Mouse (Mus musculus) heart, embryonic 16.5 days (tissue): ENCODE results near the gene Nxnl2. TPM values are rescaled to one million over a fixed set of nuclear protein-coding genes. Genes with fewer than 3 reads are reported as not detected.
"Not testable (repeated sequence)": the region's sequence is repeated elsewhere in the genome, so short reads cannot be mapped to it uniquely, and the experiment has no call there.

Experiments used
- ATAC-seq: fragments of 200-750 bp; cut with Nextera tagmentation; replicated peaks from 2 replicates; pipeline ENCODE4 v1.8.0; 2017; ENCODE audit warnings: moderate number of reproducible peaks; ENCODE audit not compliant: insufficient read depth, low FRiP score; ENCODE audit errors: extremely low read depth
- H3K27ac ChIP-seq: fragments of 300-500 bp; sonication (generic); 2 replicates; pipeline ENCODE4 v1.5.1; 2014; ENCODE audit warnings: mild to moderate bottlenecking, low read length, control low read depth, moderate library complexity
- H3K27me3 ChIP-seq: fragments of 300-500 bp; sonication (generic); 2 replicates; pipeline ENCODE4 v1.6.1; 2014; ENCODE audit warnings: low read length, mixed read lengths; ENCODE audit not compliant: control insufficient read depth, insufficient read depth
- H3K36me3 ChIP-seq: fragments of 300-500 bp; sonication (generic); 2 replicates; pipeline ENCODE4 v1.6.1; 2014; ENCODE audit not compliant: control insufficient read depth, insufficient read depth
- H3K4me1 ChIP-seq: fragments of 300-500 bp; sonication (generic); 2 replicates; pipeline ENCODE4 v1.6.1; 2014; ENCODE audit warnings: low read length, mixed read lengths; ENCODE audit not compliant: control insufficient read depth, insufficient read depth
- H3K4me2 ChIP-seq: fragments of 300-500 bp; sonication (generic); 2 replicates; pipeline ENCODE4 v1.6.1; 2014; ENCODE audit warnings: low read depth, mild to moderate bottlenecking, control low read depth, low read length
- H3K4me3 ChIP-seq: fragments of 300-500 bp; sonication (generic); 2 replicates; pipeline ENCODE4 v1.5.1; 2014; ENCODE audit warnings: mild to moderate bottlenecking, control low read depth, low read length
- H3K9ac ChIP-seq: fragments of 300-500 bp; sonication (generic); 2 replicates; pipeline ENCODE4 v1.6.1; 2014; ENCODE audit warnings: low read length, control low read depth
- H3K9me3 ChIP-seq: fragments of 300-500 bp; sonication (generic); replicated peaks from 2 replicates; pipeline ENCODE4 v1.6.1; 2016; ENCODE audit warnings: low read length; ENCODE audit not compliant: control insufficient read depth
- WGBS: fragments of 180-500 bp; shearing (Covaris S2); extraction: QIAGEN DNeasy Blood & Tissue Kit; methylation state at CpG from one replicate; pipeline ENCODE4 v1.1.7; 2014; 5-methylcytosine and 5-hydroxymethylcytosine counted together
- polyA plus RNA-seq: library from polyadenylated mRNA; unstranded; fragments of >200 nt; fragmentation: Nextera tagmentation; extraction: Ambion mirVana; gene quantifications from 2 replicates; pipeline ENCODE4 v1.2.1, GENCODE M21; 2015

Gene Nxnl2
- polyA plus RNA-seq, 1 experiment from 2014 or later: 1.2 TPM

DNA sequence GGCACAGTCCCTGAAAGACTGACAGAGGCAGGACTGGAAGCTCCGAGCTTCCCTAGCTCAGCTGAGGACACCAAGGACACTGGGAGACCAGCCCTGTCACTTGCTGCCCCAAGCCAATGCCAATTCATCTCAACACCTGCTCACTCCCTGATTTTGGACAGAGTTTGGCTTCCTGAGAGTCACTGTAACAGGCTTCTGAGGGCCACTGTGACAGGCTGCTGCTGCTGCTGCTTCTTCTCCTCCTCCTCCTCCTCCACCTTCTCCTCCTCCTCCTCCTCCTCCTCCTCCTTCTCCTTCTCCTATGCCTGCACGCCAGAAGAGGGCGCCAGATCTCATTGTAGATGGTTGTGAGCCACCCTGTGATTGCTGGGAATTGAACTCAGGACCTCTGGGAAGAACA, 19.5 kb downstream of the Nxnl2 start:
- no peak overlapping the region for H3K4me2 ChIP-seq
- no peaks in the 10 kb centered on the region for H3K36me3 ChIP-seq
- H3K9ac ChIP-seq: no peak overlapping the region
- 47% methylated on average over 3 of the region's 3 CpGs for WGBS
- H3K4me3 ChIP-seq: no peak overlapping the region
- no peak overlapping the region for H3K27ac ChIP-seq
- peaks cover 6% of the 10 kb centered on the region; the same call in 1 of the 2 replicates for H3K9me3 ChIP-seq
- H3K27me3 ChIP-seq: no peaks in the 10 kb centered on the region
- no peaks in the 10 kb centered on the region for H3K4me1 ChIP-seq
- ATAC-seq: no peak

DNA sequence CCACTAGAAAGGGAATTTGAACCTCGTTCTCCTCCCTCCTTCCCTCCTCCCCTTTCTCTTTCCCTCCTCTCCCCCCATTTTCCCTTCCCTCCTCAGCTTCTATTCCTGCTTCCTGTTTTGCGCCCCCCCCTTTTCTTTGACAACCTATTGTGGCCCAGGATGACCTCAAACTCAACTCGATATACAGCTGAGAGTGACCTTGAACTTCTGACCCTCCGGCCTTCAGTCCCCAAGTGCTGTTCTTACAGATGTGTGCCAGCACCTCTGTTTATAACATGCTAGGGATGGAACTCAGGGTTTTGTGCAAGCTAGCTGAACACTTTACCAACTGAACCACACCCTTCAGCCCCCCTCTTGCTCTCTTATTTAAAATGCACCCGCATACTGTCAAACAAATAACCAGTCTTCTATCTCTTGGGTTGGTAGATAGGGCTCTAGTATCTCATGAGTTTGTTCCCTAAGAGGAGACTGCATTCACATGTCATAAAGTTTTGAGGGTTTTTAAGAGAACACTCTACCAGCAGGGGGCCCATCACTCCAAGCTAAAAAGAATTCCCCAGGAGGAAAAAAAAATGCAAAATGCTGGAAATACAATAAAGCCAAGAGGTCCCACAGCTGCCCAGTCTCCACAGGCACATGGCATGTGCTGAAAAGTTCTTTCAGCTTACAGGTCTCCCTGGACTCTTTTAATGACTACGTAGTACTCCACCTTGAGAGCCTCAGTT, 20.8 kb downstream of the Nxnl2 start:
- no peak overlapping the region for H3K9ac ChIP-seq
- H3K27ac ChIP-seq: no peak overlapping the region
- no peak overlapping the region for H3K4me2 ChIP-seq
- no peaks in the 10 kb centered on the region for H3K4me1 ChIP-seq
- WGBS: 66% methylated on average over 6 of the region's 6 CpGs
- no peak for ATAC-seq
- H3K9me3 ChIP-seq: no peaks in the 10 kb centered on the region
- no peaks in the 10 kb centered on the region for H3K36me3 ChIP-seq
- no peaks in the 10 kb centered on the region for H3K27me3 ChIP-seq
- H3K4me3 ChIP-seq: no peak overlapping the region

DNA sequence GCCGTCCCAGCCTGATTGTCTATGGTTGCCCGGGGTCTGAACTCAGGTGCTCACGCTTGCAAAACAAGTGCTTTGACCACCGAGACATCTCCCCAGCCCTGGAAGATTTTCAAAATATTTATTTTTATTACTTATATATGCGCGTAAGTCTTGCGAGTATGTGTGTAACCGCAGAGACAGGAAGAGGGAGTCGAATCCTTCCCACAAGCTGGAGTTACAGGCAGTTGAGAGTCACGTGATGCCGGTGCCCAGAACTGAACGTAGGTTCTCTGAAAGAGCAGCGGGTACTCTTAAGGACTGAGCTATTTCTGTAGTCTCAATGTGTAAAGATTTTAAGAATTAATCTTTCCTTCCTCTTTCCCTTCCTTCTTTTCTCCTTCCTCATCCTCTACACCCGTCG, 23.1 kb downstream of the Nxnl2 start:
- Histone ChIP-seq H3K36me3 (no peaks in the 10 kb centered on the region), H3K27me3 (no peaks in the 10 kb centered on the region), H3K4me2 (no peak overlapping the region), H3K27ac (no peak overlapping the region), H3K4me3 (no peak overlapping the region), H3K9me3 (no peaks in the 10 kb centered on the region), H3K9ac (no peak overlapping the region), H3K4me1 (0 out of 2 replicates have a peak, but pooled peaks cover 4% of the 10 kb centered on the region)
- 83% methylated on average over 15 of the region's 15 CpGs for WGBS
- peak; percentile 32; the same call in 1 of the 2 replicates for ATAC-seq

DNA sequence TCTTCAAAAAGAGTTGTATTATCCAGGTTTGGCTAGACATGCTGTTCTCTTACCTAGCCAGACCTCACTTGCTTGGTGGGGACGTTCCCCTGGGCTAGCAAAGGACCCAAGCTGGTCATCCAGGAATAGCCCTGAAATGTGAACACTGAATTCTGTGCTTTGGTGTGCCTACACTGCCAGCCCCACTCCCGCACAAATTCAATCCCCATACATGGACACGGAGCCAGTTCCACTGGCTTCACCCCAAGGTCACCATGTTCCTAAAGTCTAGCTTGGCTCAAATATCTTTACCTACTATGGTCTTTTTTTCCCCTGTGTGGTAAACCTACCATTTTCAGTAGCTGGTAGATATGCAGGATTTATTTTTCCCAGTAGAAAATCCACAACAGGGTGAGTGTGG, 26.9 kb downstream of the Nxnl2 start:
- H3K27ac ChIP-seq: no peak overlapping the region; the same call in 1 of the 2 replicates

DNA sequence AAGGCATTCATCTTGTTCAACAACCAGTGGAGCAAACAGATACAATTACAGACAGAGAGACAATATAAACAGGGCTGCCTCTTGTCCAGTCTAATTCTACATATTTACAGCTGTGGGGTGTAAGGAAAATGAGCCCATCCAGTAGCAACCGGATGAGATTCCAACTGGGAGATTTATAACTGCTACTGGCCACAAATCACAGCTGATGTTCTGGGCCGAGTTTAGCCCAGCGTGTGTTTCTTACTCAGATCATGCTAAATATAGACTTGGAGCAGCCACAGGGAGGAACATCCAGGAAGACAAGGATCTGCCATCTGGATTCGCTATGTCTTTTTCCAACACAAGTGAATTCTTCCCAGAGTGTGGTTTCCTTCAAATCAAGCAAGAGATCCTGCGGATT, 27.4 kb downstream of the Nxnl2 start:
- WGBS: 34% methylated on average over 5 of the region's 5 CpGs
- no peak overlapping the region; the same call in 1 of the 2 replicates for H3K27ac ChIP-seq
- no peak for ATAC-seq

More for the DNA sequence above, 26.9 kb downstream of the Nxnl2 start:
- Histone ChIP-seq H3K27me3 (no peaks in the 10 kb centered on the region), H3K4me1 (0 out of 2 replicates have a peak, but pooled peaks cover 4% of the 10 kb centered on the region), H3K4me2 (no peak overlapping the region), H3K9ac (no peak overlapping the region), H3K9me3 (no peaks in the 10 kb centered on the region), H3K4me3 (no peak overlapping the region), H3K36me3 (no peaks in the 10 kb centered on the region)
- 78% methylated on average over 3 of the region's 3 CpGs for WGBS
- no peak for ATAC-seq

GRCm38 (mm10) chr13:51201985-51202843, 31.4 kb downstream of the Nxnl2 start:
- WGBS: 41% methylated on average over 31 of the region's 36 CpGs
- not testable (repeated sequence) for H3K9ac ChIP-seq, H3K27ac ChIP-seq, H3K4me1 ChIP-seq, H3K9me3 ChIP-seq, H3K27me3 ChIP-seq, H3K36me3 ChIP-seq
- ATAC-seq: peak; percentile 49; the same call in 1 of the 2 replicates
- H3K4me2 ChIP-seq: peak overlapping the region; percentile 65
- peak overlapping the region; percentile 46; the same call in 1 of the 2 replicates for H3K4me3 ChIP-seq

More for the DNA sequence above, 27.4 kb downstream of the Nxnl2 start:
- Histone ChIP-seq H3K36me3 (no peaks in the 10 kb centered on the region), H3K4me3 (no peak overlapping the region), H3K9me3 (no peaks in the 10 kb centered on the region), H3K27me3 (no peaks in the 10 kb centered on the region), H3K4me2 (no peak overlapping the region), H3K9ac (no peak overlapping the region), H3K4me1 (0 out of 2 replicates have a peak, but pooled peaks cover 4% of the 10 kb centered on the region)

DNA sequence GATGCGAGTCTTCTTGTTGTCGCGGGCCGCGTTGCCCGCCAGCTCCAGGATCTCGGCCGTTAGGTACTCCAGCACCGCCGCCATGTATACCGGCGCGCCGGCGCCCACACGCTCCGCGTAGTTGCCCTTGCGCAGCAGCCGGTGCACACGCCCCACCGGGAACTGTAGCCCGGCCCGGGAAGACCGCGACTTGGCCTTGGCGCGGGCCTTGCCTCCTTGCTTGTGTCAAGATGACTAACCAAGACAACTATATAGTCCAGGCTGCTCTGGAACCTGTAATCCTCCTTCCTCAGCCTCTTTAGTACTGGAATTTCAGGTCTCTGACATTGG, 32.0 kb downstream of the Nxnl2 start:
- 10% methylated on average over 28 of the region's 28 CpGs for WGBS
- not testable (repeated sequence) for H3K36me3 ChIP-seq, H3K9me3 ChIP-seq, H3K4me1 ChIP-seq, H3K27ac ChIP-seq, H3K27me3 ChIP-seq
- H3K9ac ChIP-seq: peak overlapping the region; percentile 60; the same call in 1 of the 2 replicates
- H3K4me2 ChIP-seq: peak overlapping the region; percentile 65
- peak overlapping the region; percentile 46 for H3K4me3 ChIP-seq
- 0 out of 2 replicates have a peak, but pooled peaks have one; percentile 28 for ATAC-seq

DNA sequence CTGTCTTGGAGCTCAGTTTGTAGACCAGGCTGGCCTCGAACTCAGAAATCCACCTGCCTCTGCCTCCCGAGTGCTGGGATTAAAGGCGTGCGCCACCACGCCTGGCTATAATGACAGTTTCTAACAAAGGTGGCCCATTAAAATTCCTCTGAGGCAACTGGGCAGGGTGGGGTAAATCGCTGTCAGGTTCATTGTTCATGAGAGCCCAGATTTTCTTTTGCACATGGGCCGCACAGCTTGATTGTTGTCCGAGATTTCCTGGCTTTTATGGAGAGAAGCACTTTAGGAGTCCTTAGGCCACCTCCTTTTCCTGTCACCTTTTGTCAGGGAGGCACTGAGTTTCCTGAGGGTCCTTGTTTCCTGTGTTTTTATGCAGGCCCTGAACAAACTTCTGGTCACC, 32.6 kb downstream of the Nxnl2 start:
- ATAC-seq: no peak
- Histone ChIP-seq H3K4me1 (no peaks in the 10 kb centered on the region; the same call in 1 of the 2 replicates), H3K9ac (no peak overlapping the region), H3K27ac (no peak overlapping the region), H3K4me3 (no peak overlapping the region), H3K4me2 (no peak overlapping the region), H3K36me3 (no peaks in the 10 kb centered on the region), H3K9me3 (no peaks in the 10 kb centered on the region), H3K27me3 (no peaks in the 10 kb centered on the region)
- 90% methylated on average over 8 of the region's 8 CpGs for WGBS

DNA sequence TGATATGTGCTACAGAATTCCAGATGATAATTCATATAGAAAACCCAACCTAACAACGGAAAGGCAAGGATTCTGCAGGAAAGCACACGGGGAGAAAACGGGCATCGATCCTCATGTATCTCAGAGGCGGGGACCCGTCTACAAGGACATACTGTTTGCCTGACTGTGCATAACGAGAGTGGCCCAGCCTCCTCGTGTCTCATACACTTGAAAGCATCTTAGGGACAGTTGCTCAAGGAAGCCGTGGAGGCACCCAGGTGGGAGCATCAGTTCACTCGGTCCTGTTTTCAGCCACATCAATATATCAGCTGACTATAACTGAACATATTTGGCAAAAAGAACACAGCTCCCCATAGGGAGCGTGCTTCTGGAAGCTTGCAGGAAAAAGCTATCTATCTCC, 33.3 kb downstream of the Nxnl2 start:
- not testable (repeated sequence) for H3K36me3 ChIP-seq, H3K4me1 ChIP-seq, H3K9ac ChIP-seq, H3K27me3 ChIP-seq, H3K4me3 ChIP-seq, H3K27ac ChIP-seq, H3K4me2 ChIP-seq, ATAC-seq, H3K9me3 ChIP-seq
- 87% methylated on average over 11 of the region's 11 CpGs for WGBS
